Mouse (Mus musculus): ENCODE data around the gene Kirrel.

- TF ChIP-seq POLR2A (IDR thresholded peaks at IDR 0.05; ENCODE audit: borderline replicate concordance, extremely low read depth, insufficient read depth, insufficient read length, poor library complexity, severe bottlenecking) = no peak
- TF ChIP-seq CTCF (IDR thresholded peaks at IDR 0.05; ENCODE audit: borderline replicate concordance, extremely low read depth, insufficient read depth, insufficient read length) = no peak
Observed at GRCm38 (mm10) chr3:87123795-87124194, 50.8 kb downstream of the Kirrel start.
